Mouse (Mus musculus) forelimb bud, embryonic 11.5 days (tissue): ENCODE measurements around the gene Olfr287.

Experiments
- DNase-seq: peaks from one replicate; pipeline ENCODE4 v3.0.0-alpha.2; 2012; ENCODE audit warnings: low read depth, low spot score

The Olfr287 gene

GRCm38 (mm10) chr15:98220877-98221276 is at the start of gene Olfr287, which contains the start of gene Gm44579:
Gene Olfr287 (minus strand): TSS chr15:98221056.
Gene Gm44579 (minus strand): TSS chr15:98220977.
- DNase-seq: no peak

- no peak for DNase-seq
These were observed 36.9 kb upstream of the Olfr287 start for GRCm38 (mm10) chr15:98257776-98258175.

- no peak for DNase-seq
These were observed 36.3 kb upstream of the Olfr287 start, which contains the start of gene H1fnt for GRCm38 (mm10) chr15:98257193-98257592. Gene H1fnt (minus strand): TSS chr15:98257293.

- no peak for DNase-seq
These were observed 35.4 kb upstream of the Olfr287 start for GRCm38 (mm10) chr15:98256271-98256670.

- no peak for DNase-seq
These were observed 14.6 kb upstream of the Olfr287 start for GRCm38 (mm10) chr15:98235442-98235841.

GRCm38 (mm10) chr15:98234350-98234749 is 13.5 kb upstream of the Olfr287 start, which contains the start of gene Olfr286:
Gene Olfr286 (minus strand): TSS chr15:98234450.
- DNase-seq: no peak

- DNase-seq: no peak
These were observed 5.2 kb upstream of the Olfr287 start for GRCm38 (mm10) chr15:98226096-98226495.

- DNase-seq: no peak
These were observed 4.8 kb upstream of the Olfr287 start for GRCm38 (mm10) chr15:98225610-98226009.

GRCm38 (mm10) chr15:98222377-98222776 is 1.5 kb upstream of the Olfr287 start:
- no peak for DNase-seq

- DNase-seq: no peak
These were observed 6.7 kb downstream of the Olfr287 start for GRCm38 (mm10) chr15:98214130-98214529.

GRCm38 (mm10) chr15:98213336-98213870 is 7.5 kb downstream of the Olfr287 start:
- DNase-seq: no peak

- DNase-seq: no peak
These were observed 11.2 kb downstream of the Olfr287 start for GRCm38 (mm10) chr15:98209676-98210075.

GRCm38 (mm10) chr15:98195442-98195841 is 25.4 kb downstream of the Olfr287 start, which contains the start of gene Olfr288:
Gene Olfr288 (minus strand): TSS chr15:98195542.
- DNase-seq: no peak

GRCm38 (mm10) chr15:98184456-98184855 is 36.4 kb downstream of the Olfr287 start:
- no peak for DNase-seq

- no peak for DNase-seq
These were observed 38.8 kb downstream of the Olfr287 start for GRCm38 (mm10) chr15:98181856-98182570.

GRCm38 (mm10) chr15:98181132-98181711 is 39.6 kb downstream of the Olfr287 start:
- peak; percentile 94 for DNase-seq

- no peak for DNase-seq
These were observed 40.2 kb downstream of the Olfr287 start for GRCm38 (mm10) chr15:98180567-98181131.

GRCm38 (mm10) chr15:98177320-98177719 is 43.5 kb downstream of the Olfr287 start:
- no peak for DNase-seq

- peak; percentile 56 for DNase-seq
These were observed 47.0 kb downstream of the Olfr287 start for GRCm38 (mm10) chr15:98173821-98174220.

- DNase-seq: no peak
These were observed 48.7 kb downstream of the Olfr287 start for GRCm38 (mm10) chr15:98172113-98172512.

GRCm38 (mm10) chr15:98170917-98171316 is 49.9 kb downstream of the Olfr287 start:
- no peak for DNase-seq

GRCm38 (mm10) chr15:98170365-98170764 is 50.5 kb downstream of the Olfr287 start:
- no peak for DNase-seq
